Mouse (Mus musculus) ES-CJ7 (cell line): ENCODE measurements around the gene Gm9495.
"Not testable (repeated sequence)": the region's sequence is repeated elsewhere in the genome, so short reads cannot be mapped to it uniquely, and the experiment has no call there.

ENCODE experiments used
- DNase-seq: peaks from one replicate; pipeline ENCODE4 v3.0.0; 2011; ENCODE audit warnings: low read depth, low spot score

Gene Gm9495

GRCm38 (mm10) chr8:69453465-69453864 is at the start of gene Gm9495:
Gm9495 (minus strand) TSS chr8:69453565.
- not testable (repeated sequence) for DNase-seq

- DNase-seq: not testable (repeated sequence)
Observed at GRCm38 (mm10) chr8:69474946-69475345, 21.6 kb upstream of the Gm9495 start.

GRCm38 (mm10) chr8:69420018-69420417 is 33.3 kb downstream of the Gm9495 start:
- not testable (repeated sequence) for DNase-seq

DNA sequence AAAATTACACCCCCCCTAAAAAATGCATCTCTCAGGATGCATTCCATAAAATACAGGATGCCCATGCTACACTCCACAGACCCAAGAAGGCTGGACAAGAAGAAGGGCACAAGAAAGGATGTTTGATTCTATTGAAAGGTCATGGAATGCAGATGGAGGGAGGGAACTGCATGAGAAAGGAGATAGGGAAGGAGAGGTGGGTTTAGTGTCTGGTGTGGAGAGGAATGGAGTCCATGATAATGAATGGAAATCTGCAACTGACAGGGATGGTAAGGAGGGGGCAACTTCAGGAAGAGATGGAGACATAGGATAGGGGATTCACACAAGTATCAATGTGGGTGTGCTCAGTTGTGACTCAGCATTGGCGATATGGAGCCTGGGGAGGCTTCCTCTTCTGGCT is 39.0 kb downstream of the Gm9495 start:
- DNase-seq: peak; percentile 67

DNA sequence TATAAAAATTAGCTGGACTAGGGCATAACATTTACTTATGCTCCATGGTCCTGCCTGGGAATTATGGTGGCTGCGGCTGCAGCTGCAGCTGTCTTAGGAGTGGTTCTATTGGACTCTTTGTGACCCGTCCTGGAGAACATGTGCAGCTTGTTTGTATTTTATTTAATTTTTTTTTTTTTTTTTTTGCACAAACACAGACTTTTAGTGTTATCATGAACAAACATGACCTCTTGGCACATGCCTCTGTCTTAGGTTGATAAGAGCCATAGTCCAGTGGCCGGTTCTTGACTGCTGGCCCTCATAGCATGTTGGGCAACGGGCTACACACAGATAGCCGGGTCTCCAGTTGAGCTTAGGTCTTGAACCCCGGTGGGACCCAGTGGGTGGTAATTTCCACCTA is 48.6 kb downstream of the Gm9495 start:
- no peak for DNase-seq

- DNase-seq: peak; percentile 46
Observed at GRCm38 (mm10) chr8:69399956-69400443, 53.4 kb downstream of the Gm9495 start.

DNA sequence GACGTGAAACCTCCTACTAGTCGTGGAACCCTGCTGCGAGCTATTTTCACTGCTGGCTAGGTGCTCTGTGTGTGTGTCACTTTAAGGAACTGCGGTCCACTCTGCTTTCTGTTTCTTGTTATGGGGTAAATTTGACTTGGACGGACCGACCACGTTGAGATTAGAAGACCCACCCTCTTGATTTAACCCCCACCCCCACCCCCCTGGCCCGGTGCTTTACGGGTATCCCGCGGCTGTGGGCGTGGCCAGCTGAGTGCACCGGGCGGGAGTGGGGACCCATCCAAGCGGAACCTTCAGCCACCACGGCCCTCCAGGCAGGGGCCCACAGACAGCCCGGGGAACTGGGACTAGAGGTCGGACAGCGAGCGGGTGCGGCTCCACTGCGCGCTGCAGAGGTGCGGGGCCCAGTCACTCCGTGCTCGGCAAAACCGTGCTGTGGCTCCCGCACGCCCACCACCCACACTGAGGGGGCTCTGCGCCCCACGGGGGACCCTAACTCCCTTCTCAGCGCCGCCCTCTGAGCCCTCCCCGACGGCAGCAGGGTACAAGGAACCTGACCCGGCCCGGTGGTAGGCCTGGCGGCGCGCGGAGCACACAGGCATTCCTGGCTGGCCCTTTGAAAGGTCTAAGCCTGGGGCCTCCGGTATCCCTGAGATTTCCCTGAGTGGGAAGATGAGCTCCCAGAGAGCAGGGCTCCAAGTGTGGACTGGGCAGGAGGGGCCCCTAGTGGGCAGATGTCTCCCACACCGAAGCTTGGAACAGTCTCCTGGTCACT is 54.0 kb downstream of the Gm9495 start:
- DNase-seq: peak; percentile 61

DNA sequence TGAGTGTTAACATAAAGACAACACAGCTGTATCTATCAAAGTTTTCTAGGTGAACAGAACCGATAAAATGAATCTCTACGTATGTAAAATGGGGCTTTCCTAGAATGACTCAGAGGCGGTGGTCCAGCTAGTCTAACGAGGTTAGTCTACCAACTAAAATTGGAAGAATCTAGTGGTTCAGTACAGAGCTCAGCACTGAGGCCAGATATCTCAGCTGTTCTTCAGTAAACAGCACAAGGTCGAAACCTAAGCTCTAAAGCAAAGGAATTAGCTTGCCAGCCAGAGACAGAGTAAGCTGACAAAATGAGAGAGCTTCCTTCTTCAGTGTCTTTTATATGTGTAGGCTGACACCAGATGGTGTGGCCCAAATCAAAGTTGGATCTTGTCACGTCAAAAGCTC is 57.2 kb downstream of the Gm9495 start:
- no peak for DNase-seq

- DNase-seq: peak; percentile 97
Observed at GRCm38 (mm10) chr8:69395050-69395789, 58.1 kb downstream of the Gm9495 start.

DNA sequence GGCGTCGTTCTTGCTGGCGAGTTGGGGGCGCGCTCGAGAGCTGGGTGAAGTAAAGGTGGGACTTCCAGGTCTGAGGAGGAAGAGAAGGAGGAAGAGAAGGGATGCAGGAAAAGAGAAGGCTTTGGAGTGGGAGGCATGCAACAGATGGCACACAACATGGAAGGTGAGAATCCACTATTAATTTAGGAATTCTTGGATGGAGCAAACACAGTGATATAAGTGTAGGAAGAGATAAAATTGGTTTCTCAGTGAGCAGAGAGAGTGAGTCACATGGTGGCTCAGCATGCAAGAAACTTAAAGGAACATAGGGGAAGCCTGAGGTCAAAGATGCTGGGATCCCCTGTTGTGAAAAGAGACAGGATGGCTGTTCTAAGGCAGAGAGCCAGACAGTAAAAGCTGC is 69.0 kb downstream of the Gm9495 start:
- no peak for DNase-seq
